Mouse (Mus musculus): ENCODE measurements at regions not wholly inside any gene's neighbourhood (a gene's known extent, or its start where the extent isn't known, plus 50 kb on each side); places are given as distances from the start of the nearest gene placed in this dataset.

DNA sequence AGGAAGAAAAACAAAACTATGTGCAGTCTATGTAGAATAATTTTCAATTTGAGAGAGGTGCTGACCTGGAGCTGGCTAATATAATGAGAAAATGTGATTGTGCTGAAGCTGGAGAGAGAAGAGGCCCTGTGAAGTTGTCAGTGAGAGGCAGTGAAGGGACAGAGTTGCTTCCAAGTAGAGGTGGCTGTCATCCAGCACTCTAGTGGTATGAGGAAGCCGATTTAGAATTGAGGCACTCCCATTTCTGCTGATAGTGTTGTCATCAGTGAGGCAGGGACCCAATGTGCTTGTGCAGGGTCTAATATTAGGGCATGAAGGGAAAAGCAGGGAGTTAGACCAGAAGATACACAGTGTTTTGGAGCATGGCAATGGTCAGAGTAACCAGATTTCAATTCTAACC is 2845.4 kb upstream of the Lrrc6 start:
- no peak for TF ChIP-seq CTCF (IDR thresholded peaks at IDR 0.05; ENCODE audit: low read depth)
- TF ChIP-seq EP300 (IDR thresholded peaks at IDR 0.05; ENCODE audit: low read depth), result no peak
